Mouse (Mus musculus) liver, embryonic 14.5 days (tissue): ENCODE data around the gene Cnfn.

Experiments
- CTCF ChIP-seq: IDR thresholded peaks from 2 replicates; pipeline ENCODE4 v1.5.1; 2016; ENCODE audit warnings: antibody characterized with exemption, low read depth, control low read depth
- EP300 ChIP-seq: IDR thresholded peaks from 2 replicates; pipeline ENCODE4 v1.6.1; 2016; ENCODE audit warnings: antibody characterized with exemption, low read depth

GRCm38 (mm10) chr7:25395186-25395557, 25.6 kb upstream of the Cnfn start:
- no peak for TF ChIP-seq CTCF
- TF ChIP-seq EP300 = no peak
